Mouse (Mus musculus) kidney, embryonic 16.5 days (tissue): ENCODE data around the gene Defb19. TPM values are rescaled to one million over a fixed set of nuclear protein-coding genes. Genes with fewer than 3 reads are reported as not detected.

Experiments used
- ATAC-seq: fragments of 200-750 bp; cut with Nextera tagmentation; 2 replicates; pipeline ENCODE4 v1.8.0; 2017; ENCODE audit warnings: moderate TSS enrichment; ENCODE audit not compliant: low FRiP score, low TSS enrichment
- H3K27ac ChIP-seq: fragments of 300-500 bp; sonication (generic); 2 replicates; pipeline ENCODE4 v1.5.1; 2014; ENCODE audit warnings: low read length
- H3K27me3 ChIP-seq: fragments of 300-500 bp; sonication (generic); 2 replicates; pipeline ENCODE4 v1.6.1; 2014; ENCODE audit warnings: low read length, control low read depth, mixed read lengths; ENCODE audit not compliant: insufficient read depth
- H3K36me3 ChIP-seq: fragments of 300-500 bp; sonication (generic); 2 replicates; pipeline ENCODE4 v1.6.1; 2014; ENCODE audit warnings: low read length, control low read depth, mixed read lengths; ENCODE audit not compliant: insufficient read depth
- H3K4me1 ChIP-seq: fragments of 300-500 bp; sonication (generic); 2 replicates; pipeline ENCODE4 v1.6.1; 2014; ENCODE audit warnings: low read length, control low read depth, mixed read lengths; ENCODE audit not compliant: insufficient read depth
- H3K4me2 ChIP-seq: fragments of 300-500 bp; sonication (generic); replicated peaks from 2 replicates; pipeline ENCODE4 v1.6.1; 2014; ENCODE audit warnings: low read depth, low read length
- H3K4me3 ChIP-seq: fragments of 300-500 bp; sonication (generic); 2 replicates; pipeline ENCODE4 v1.5.1; 2014; ENCODE audit warnings: mild to moderate bottlenecking, low read length
- H3K9ac ChIP-seq: fragments of 300-500 bp; sonication (generic); replicated peaks from 2 replicates; pipeline ENCODE4 v1.6.1; 2014; ENCODE audit warnings: low read length
- H3K9me3 ChIP-seq: fragments of 300-500 bp; sonication (generic); 2 replicates; pipeline ENCODE4 v1.6.1; 2016; ENCODE audit warnings: low read length, control low read depth
- WGBS: fragments of 180-500 bp; shearing (Covaris S2); extraction: QIAGEN DNeasy Blood & Tissue Kit; methylation state at CpG from one replicate; pipeline ENCODE4 v1.1.7; 2014; 5-methylcytosine and 5-hydroxymethylcytosine counted together
- polyA plus RNA-seq: library from polyadenylated mRNA; unstranded; fragments of >200 nt; fragmentation: Nextera tagmentation; extraction: Ambion mirVana; gene quantifications from 2 replicates; pipeline ENCODE4 v1.2.1, GENCODE M21; 2015

The Defb19 gene
- polyA plus RNA-seq, 1 experiment from 2014 or later = 14.1 TPM

GRCm38 (mm10) chr2:152569038-152569437 lies 11.1 kb downstream of the Defb19 start, which contains the start of gene Gm17416:
TSS of gene Gm17416 (plus strand) at chr2:152569338.
- no peak for ATAC-seq
- no peak within 1 kb of the TSS for H3K9ac ChIP-seq
- H3K4me2 ChIP-seq = no peak within 1 kb of the TSS
- H3K4me3 ChIP-seq = no peak within 1 kb of the TSS
- H3K36me3 ChIP-seq = no peaks in the 10 kb centered on the region
- H3K9me3 ChIP-seq = no peaks in the 10 kb centered on the region
- WGBS = 86% methylated on average over 5 of the region's 5 CpGs
- H3K4me1 ChIP-seq = no peaks in the 10 kb centered on the region; the same call in 1 of the 2 replicates
- no peaks in the 10 kb centered on the region for H3K27me3 ChIP-seq
- peak within 1 kb of the TSS; percentile 77 for H3K27ac ChIP-seq

- H3K9me3 ChIP-seq = no peaks in the 10 kb centered on the region
- 89% methylated on average over 7 of the region's 7 CpGs for WGBS
- no peak overlapping the region for H3K4me3 ChIP-seq
- peaks cover 7% of the 10 kb centered on the region for H3K4me1 ChIP-seq
- no peaks in the 10 kb centered on the region for H3K27me3 ChIP-seq
- no peak overlapping the region for H3K9ac ChIP-seq
- H3K36me3 ChIP-seq = no peaks in the 10 kb centered on the region
- no peak for ATAC-seq
- no peak overlapping the region for H3K27ac ChIP-seq
- H3K4me2 ChIP-seq = no peak overlapping the region
Observed at GRCm38 (mm10) chr2:152556655-152557054, 23.5 kb downstream of the Defb19 start.

GRCm38 (mm10) chr2:152553774-152554423 lies 26.2 kb downstream of the Defb19 start:
- Histone ChIP-seq H3K4me2 (peak overlapping the region; percentile 46), H3K4me3 (peak overlapping the region; percentile 15), H3K27me3 (no peaks in the 10 kb centered on the region), H3K4me1 (peaks cover 7% of the 10 kb centered on the region), H3K36me3 (no peaks in the 10 kb centered on the region), H3K9me3 (no peaks in the 10 kb centered on the region), H3K9ac (peak overlapping the region; percentile 25; the same call in 1 of the 2 replicates), H3K27ac (0 out of 2 replicates have a peak overlapping the region, but pooled peaks have one; percentile 6)
- peak; percentile 71; the same call in 1 of the 2 replicates for ATAC-seq
- 11% methylated on average over 16 of the region's 16 CpGs for WGBS

GRCm38 (mm10) chr2:152548124-152548523 lies 32.0 kb downstream of the Defb19 start:
- Histone ChIP-seq H3K4me3 (no peak overlapping the region), H3K9ac (no peak overlapping the region), H3K27ac (no peak overlapping the region), H3K4me1 (peaks cover 11% of the 10 kb centered on the region), H3K9me3 (no peaks in the 10 kb centered on the region), H3K4me2 (no peak overlapping the region), H3K36me3 (no peaks in the 10 kb centered on the region), H3K27me3 (no peaks in the 10 kb centered on the region)
- no peak for ATAC-seq
- WGBS = 73% methylated on average over 5 of the region's 5 CpGs

- Histone ChIP-seq H3K36me3 (no peaks in the 10 kb centered on the region), H3K9me3 (peaks cover 4% of the 10 kb centered on the region; the same call in 1 of the 2 replicates), H3K4me1 (peaks cover 17% of the 10 kb centered on the region), H3K4me2 (no peak overlapping the region), H3K27ac (peak overlapping the region; percentile 84), H3K27me3 (no peaks in the 10 kb centered on the region), H3K9ac (no peak overlapping the region), H3K4me3 (no peak overlapping the region)
- ATAC-seq = peak; percentile 83
- 12% methylated on average over 4 of the region's 4 CpGs for WGBS
Observed at GRCm38 (mm10) chr2:152544691-152545090, 35.4 kb downstream of the Defb19 start.

- Histone ChIP-seq H3K4me3 (no peak overlapping the region), H3K9me3 (peaks cover 4% of the 10 kb centered on the region; the same call in 1 of the 2 replicates), H3K9ac (no peak overlapping the region), H3K27me3 (no peaks in the 10 kb centered on the region), H3K27ac (peak overlapping the region; percentile 84), H3K4me2 (no peak overlapping the region), H3K36me3 (no peaks in the 10 kb centered on the region), H3K4me1 (peaks cover 20% of the 10 kb centered on the region)
- peak; percentile 73 for ATAC-seq
- WGBS = 49% methylated on average over 4 of the region's 4 CpGs
Observed at GRCm38 (mm10) chr2:152543478-152543877, 36.6 kb downstream of the Defb19 start.

- Histone ChIP-seq H3K36me3 (no peaks in the 10 kb centered on the region), H3K9ac (no peak overlapping the region), H3K4me2 (no peak overlapping the region), H3K27ac (peak overlapping the region; percentile 84), H3K4me1 (peaks cover 20% of the 10 kb centered on the region), H3K4me3 (no peak overlapping the region), H3K27me3 (no peaks in the 10 kb centered on the region), H3K9me3 (peaks cover 4% of the 10 kb centered on the region; the same call in 1 of the 2 replicates)
- 81% methylated on average over 2 of the region's 2 CpGs for WGBS
- ATAC-seq = no peak
Observed at GRCm38 (mm10) chr2:152542897-152543296, 37.2 kb downstream of the Defb19 start.

- no peak for ATAC-seq
- H3K4me2 ChIP-seq = no peak overlapping the region
- no peak overlapping the region for H3K9ac ChIP-seq
- peaks cover 20% of the 10 kb centered on the region for H3K4me1 ChIP-seq
- H3K27me3 ChIP-seq = no peaks in the 10 kb centered on the region
- no peak overlapping the region for H3K27ac ChIP-seq
- H3K36me3 ChIP-seq = no peaks in the 10 kb centered on the region
- 86% methylated on average over 9 of the region's 9 CpGs for WGBS
- peaks cover 4% of the 10 kb centered on the region; the same call in 1 of the 2 replicates for H3K9me3 ChIP-seq
- no peak overlapping the region for H3K4me3 ChIP-seq
Observed at GRCm38 (mm10) chr2:152541979-152542378, 38.1 kb downstream of the Defb19 start.

- Histone ChIP-seq H3K4me1 (peaks cover 20% of the 10 kb centered on the region), H3K9me3 (peaks cover 4% of the 10 kb centered on the region; the same call in 1 of the 2 replicates), H3K4me2 (no peak within 1 kb of the TSS), H3K27me3 (no peaks in the 10 kb centered on the region), H3K9ac (no peak within 1 kb of the TSS), H3K27ac (0 out of 2 replicates have a peak within 1 kb of the TSS, but pooled peaks have one; percentile 1), H3K4me3 (no peak within 1 kb of the TSS), H3K36me3 (no peaks in the 10 kb centered on the region)
- peak; percentile 50 for ATAC-seq
- WGBS = 26% methylated on average over 13 of the region's 13 CpGs
Observed at GRCm38 (mm10) chr2:152539944-152540710, 40.0 kb downstream of the Defb19 start, which contains the start of gene Defb29. TSS of gene Defb29 (minus strand) at chr2:152540098.
